Mouse (Mus musculus) lung, postnatal 0 days (tissue): ENCODE measurements around the gene Pnma3.
"Not testable (repeated sequence)": the region's sequence is repeated elsewhere in the genome, so short reads cannot be mapped to it uniquely, and the experiment has no call there.

Experiments used
- CTCF ChIP-seq: IDR thresholded peaks from 2 replicates; pipeline ENCODE4 v1.5.1; 2016; ENCODE audit warnings: antibody characterized with exemption, mild to moderate bottlenecking
- EP300 ChIP-seq: IDR thresholded peaks from 2 replicates; pipeline ENCODE4 v1.6.1; 2016; ENCODE audit warnings: antibody characterized with exemption, mild to moderate bottlenecking, control low read depth

DNA sequence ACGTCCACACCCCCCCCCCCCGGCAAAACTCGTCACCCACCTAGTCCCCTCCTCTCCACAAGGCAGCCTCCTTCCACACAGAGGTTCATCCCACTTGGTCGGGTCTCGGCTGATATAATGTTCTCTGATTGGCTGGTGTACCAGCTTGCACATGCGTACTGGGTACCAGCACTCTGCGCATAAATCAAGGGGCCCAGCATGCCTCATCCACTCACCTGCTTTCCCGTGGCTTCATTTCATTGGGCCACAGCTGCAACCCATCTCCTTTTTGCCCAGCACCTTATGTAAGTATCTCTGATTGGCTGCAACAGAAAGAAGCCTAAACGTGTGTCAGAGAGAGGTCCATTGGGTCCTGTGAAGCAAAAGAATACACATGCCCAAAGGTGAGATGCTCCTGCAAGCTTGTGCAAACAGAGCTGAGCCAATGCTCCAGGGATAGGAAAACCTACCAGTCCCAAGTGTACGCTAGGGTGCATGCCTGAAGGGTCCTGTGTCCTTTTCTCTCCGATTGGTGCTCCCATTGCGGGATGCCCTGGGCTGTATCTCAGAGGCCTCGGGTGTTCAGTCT lies 32.4 kb downstream of the Pnma3 start, which contains the start of gene Xlr3a:
- TF ChIP-seq CTCF, EP300: not testable (repeated sequence)
